Mouse (Mus musculus): ENCODE data around the gene Gm49711. TPM values are rescaled to one million over a fixed set of nuclear protein-coding genes. Genes with fewer than 3 reads are reported as not detected.
A peak's percentile ranks its signal among the peaks of the same experiment; 100 is the strongest.

Gene Gm49711
- polyA plus RNA-seq, 1 experiment from 2014 or later = 0.29 TPM

- Histone ChIP-seq H3K27ac (no peak overlapping the region), H3K27me3 (no peaks in the 10 kb centered on the region), H3K4me1 (peaks cover 23% of the 10 kb centered on the region), H3K9ac (no peak overlapping the region), H3K36me3 (peaks cover 8% of the 10 kb centered on the region; the same call in 1 of the 2 replicates), H3K4me2 (no peak overlapping the region), H3K4me3 (replicated peaks) (no peak overlapping the region), H3K9me3 (replicated peaks) (no peaks in the 10 kb centered on the region)
- 76% methylated on average over 3 of the region's 3 CpGs for WGBS
- no peak for ATAC-seq (replicated peaks; ENCODE audit: low FRiP score)
These were observed 47.5 kb downstream of the Gm49711 start for GRCm38 (mm10) chr16:92105631-92106030.

- Histone ChIP-seq H3K9me3 (replicated peaks) (no peaks in the 10 kb centered on the region), H3K4me2 (no peak overlapping the region), H3K36me3 (peaks cover 13% of the 10 kb centered on the region), H3K9ac (no peak overlapping the region), H3K27me3 (no peaks in the 10 kb centered on the region), H3K27ac (no peak overlapping the region), H3K4me1 (peaks cover 20% of the 10 kb centered on the region), H3K4me3 (replicated peaks) (no peak overlapping the region)
- WGBS = 89% methylated on average over 5 of the region's 5 CpGs
- ATAC-seq (replicated peaks; ENCODE audit: low FRiP score) = no peak
These were observed 49.2 kb downstream of the Gm49711 start for GRCm38 (mm10) chr16:92107346-92107745.

GRCm38 (mm10) chr16:92114706-92115241 is 56.7 kb downstream of the Gm49711 start:
- no peak overlapping the region for H3K27ac ChIP-seq
- H3K9me3 ChIP-seq (replicated peaks) = no peaks in the 10 kb centered on the region
- ATAC-seq (replicated peaks; ENCODE audit: low FRiP score) = no peak
- WGBS = 78% methylated on average over 5 of the region's 5 CpGs
- H3K4me3 ChIP-seq (replicated peaks) = no peak overlapping the region
- H3K4me2 ChIP-seq = no peak overlapping the region
- H3K36me3 ChIP-seq = peaks cover 24% of the 10 kb centered on the region
- H3K4me1 ChIP-seq = peaks cover 30% of the 10 kb centered on the region
- H3K9ac ChIP-seq = no peak overlapping the region
- H3K27me3 ChIP-seq = no peaks in the 10 kb centered on the region

DNA sequence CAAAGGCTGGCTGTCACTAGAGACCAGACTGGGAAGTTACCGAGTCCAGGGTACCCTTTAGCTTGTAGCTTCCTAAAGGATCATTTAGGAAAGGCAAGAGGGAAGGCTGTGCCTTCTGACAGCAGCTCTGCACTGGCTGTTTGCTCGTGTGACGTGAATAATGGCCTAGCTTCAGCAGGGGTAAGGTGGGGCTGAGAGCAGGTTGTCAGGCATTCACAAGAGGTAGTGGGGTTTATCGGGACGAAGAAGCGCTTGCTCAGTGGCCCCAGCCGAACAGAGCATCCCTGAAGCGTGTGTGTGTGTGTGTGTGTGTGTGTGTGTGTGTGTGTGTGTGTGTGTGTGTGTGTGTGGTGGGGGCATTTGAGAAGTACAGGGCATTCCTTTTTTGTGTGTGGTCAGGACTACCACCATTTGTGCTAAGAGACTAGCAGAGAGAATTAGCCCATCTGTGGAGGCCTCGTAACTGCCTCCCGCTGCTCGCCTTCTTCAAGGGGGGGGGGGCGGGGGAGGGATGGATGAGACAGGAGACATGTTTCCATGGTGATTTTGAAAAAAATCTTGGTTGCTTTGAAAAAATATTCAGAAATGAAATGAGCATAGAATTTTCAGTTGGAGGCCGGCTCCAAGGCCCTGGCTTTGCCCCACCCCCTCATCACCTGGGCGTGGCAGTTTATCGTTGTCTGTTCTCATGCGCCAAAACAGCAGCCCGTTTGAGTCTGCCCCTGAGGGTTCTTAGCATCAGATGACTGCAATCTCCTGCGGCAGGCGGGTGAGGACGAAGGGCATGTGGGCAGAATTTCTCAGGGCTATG is 57.7 kb downstream of the Gm49711 start:
- 30% methylated on average over 19 of the region's 20 CpGs for WGBS
- Histone ChIP-seq H3K27me3 (no peaks in the 10 kb centered on the region), H3K9me3 (replicated peaks) (no peaks in the 10 kb centered on the region), H3K4me3 (replicated peaks) (0 out of 2 replicates have a peak overlapping the region, but pooled peaks have one; percentile 15), H3K4me2 (peak overlapping the region; percentile 37), H3K36me3 (peaks cover 24% of the 10 kb centered on the region), H3K4me1 (peaks cover 30% of the 10 kb centered on the region), H3K9ac (no peak overlapping the region), H3K27ac (no peak overlapping the region)
- no peak for ATAC-seq (replicated peaks; ENCODE audit: low FRiP score)

DNA sequence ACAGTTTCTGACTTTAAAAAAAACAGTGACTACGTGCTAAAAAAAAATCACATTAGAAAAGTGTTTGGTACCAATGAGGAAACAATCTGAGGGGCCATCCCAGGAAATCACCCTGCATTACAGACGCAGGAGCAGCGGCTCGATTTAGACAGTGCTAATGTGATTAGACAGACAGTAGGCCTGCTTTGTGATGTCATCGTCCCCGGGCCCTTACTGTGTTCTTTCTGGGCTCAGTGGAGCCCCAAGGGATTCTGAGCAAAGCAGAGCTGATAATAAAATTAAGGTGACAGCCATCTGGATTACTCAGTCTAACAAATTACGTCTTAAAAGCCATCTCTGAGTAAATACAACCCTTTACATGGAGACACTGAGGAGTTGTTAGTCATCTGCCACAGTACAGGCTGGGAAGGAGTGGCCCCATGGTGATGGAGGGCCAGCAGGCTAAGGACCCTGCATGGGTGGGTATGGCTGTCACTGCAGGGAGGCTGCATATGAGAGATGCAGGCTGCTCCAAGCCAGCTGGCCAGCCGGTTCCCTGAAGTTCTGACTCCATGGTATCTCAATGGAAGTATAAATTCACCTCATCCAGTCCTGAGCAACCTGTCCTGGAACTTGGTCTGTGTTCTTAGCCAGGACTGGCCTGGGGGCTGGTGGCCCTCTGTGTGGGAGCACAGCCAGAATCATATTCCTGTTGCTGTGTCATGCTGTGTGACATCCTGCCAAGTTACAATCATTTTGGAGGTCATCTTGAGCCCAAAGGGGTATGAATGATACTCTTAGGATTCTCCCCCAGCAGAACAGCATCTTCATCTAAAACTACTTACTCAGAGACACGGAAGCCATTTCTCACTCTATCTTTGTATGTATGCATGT is 59.5 kb downstream of the Gm49711 start:
- Histone ChIP-seq H3K9ac (no peak overlapping the region), H3K4me3 (replicated peaks) (no peak overlapping the region), H3K4me1 (peaks cover 30% of the 10 kb centered on the region), H3K4me2 (no peak overlapping the region), H3K9me3 (replicated peaks) (no peaks in the 10 kb centered on the region), H3K36me3 (peaks cover 12% of the 10 kb centered on the region), H3K27me3 (no peaks in the 10 kb centered on the region), H3K27ac (no peak overlapping the region)
- ATAC-seq (replicated peaks; ENCODE audit: low FRiP score) = no peak
- 71% methylated on average over 9 of the region's 9 CpGs for WGBS

GRCm38 (mm10) chr16:92119013-92119515 is 60.9 kb downstream of the Gm49711 start:
- no peaks in the 10 kb centered on the region for H3K9me3 ChIP-seq (replicated peaks)
- no peak for ATAC-seq (replicated peaks; ENCODE audit: low FRiP score)
- H3K9ac ChIP-seq = no peak overlapping the region
- no peak overlapping the region for H3K4me3 ChIP-seq (replicated peaks)
- WGBS = 55% methylated on average over 13 of the region's 13 CpGs
- H3K36me3 ChIP-seq = no peaks in the 10 kb centered on the region
- H3K27ac ChIP-seq = no peak overlapping the region
- peaks cover 30% of the 10 kb centered on the region for H3K4me1 ChIP-seq
- no peak overlapping the region for H3K4me2 ChIP-seq
- no peaks in the 10 kb centered on the region for H3K27me3 ChIP-seq

DNA sequence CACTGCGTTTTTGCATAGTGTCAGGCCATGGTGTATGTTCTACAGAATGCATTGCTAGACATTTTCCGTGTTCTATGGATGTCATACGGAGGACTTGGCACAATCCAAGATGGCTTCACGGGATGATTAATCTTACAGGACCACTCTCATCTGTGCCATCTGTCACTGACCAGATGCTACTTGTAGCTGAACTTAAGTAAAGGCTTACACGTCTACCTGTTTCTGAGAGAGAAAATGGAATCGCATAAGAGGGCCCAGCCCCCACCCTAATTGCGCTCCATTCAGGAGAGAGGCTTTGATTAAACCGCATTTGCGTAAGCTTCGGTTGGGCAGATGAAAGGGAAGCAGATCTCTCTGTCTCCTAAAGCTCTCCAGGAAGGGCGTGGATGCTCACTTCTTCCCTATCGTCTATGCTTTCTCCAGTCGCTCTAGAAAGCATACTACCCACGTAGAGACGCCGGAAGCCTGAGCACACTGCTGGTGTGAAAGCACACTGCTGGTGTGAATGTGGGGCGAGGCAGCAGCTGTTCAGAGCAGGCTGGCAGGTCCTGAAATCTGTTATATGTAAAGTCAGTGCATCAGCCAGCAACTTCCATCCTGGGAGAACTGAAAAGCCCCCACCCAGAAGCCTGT is 62.9 kb downstream of the Gm49711 start:
- Histone ChIP-seq H3K4me3 (replicated peaks) (no peak overlapping the region), H3K36me3 (no peaks in the 10 kb centered on the region), H3K4me1 (peaks cover 14% of the 10 kb centered on the region), H3K27me3 (no peaks in the 10 kb centered on the region), H3K9ac (no peak overlapping the region), H3K27ac (no peak overlapping the region), H3K9me3 (replicated peaks) (0 out of 2 replicates have a peak, but pooled peaks cover 2% of the 10 kb centered on the region), H3K4me2 (no peak overlapping the region)
- WGBS = 66% methylated on average over 17 of the region's 17 CpGs
- ATAC-seq (replicated peaks; ENCODE audit: low FRiP score) = no peak

DNA sequence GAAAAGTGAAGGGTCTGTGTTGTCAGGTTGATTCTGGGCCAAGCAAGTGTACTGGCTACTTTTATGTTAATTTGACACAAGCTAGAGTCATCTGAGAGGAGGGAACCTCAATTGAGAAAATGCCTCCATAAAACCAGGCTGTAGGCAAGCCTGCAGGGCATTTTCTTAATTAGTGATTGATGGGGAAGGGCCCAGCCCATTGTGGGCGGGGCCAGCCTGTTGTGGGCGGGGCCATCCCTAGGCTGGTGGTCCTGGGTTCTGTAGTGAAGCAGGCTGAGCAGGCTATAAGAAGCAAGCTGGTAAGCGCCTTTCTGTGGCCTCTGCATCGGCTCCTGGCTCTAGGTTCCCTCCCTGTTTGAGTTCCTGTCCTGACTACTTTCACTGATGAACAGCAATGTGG is 69.1 kb downstream of the Gm49711 start:
- H3K36me3 ChIP-seq = no peaks in the 10 kb centered on the region
- no peak overlapping the region for H3K4me3 ChIP-seq (replicated peaks)
- H3K27me3 ChIP-seq = no peaks in the 10 kb centered on the region
- H3K4me2 ChIP-seq = no peak overlapping the region
- no peak overlapping the region for H3K27ac ChIP-seq
- no peaks in the 10 kb centered on the region for H3K4me1 ChIP-seq
- no peak overlapping the region for H3K9ac ChIP-seq
- 43% methylated on average over 4 of the region's 4 CpGs for WGBS
- no peak for ATAC-seq (replicated peaks; ENCODE audit: low FRiP score)
- H3K9me3 ChIP-seq (replicated peaks) = 0 out of 2 replicates have a peak, but pooled peaks cover 2% of the 10 kb centered on the region

DNA sequence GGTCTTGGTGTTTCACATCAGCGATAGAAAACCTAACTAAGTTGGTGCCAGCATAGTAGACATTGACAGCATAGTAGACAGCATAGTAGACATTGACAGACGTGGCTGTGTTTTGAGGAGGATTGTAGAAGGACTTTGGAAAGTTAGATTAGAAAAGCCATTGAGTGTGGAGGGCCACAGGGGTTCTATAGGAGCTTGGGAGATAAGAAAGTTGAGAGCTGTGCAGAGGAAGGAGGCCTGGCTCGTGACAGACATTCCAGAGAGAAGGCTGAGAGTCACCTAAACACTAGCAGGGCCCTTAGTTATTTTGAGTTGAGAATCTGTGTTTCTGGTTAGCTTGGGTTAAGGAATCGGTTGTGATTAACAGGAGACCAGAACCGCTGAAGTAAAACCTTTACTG is 69.5 kb downstream of the Gm49711 start:
- WGBS = 91% methylated on average over 5 of the region's 5 CpGs
- Histone ChIP-seq H3K36me3 (no peaks in the 10 kb centered on the region), H3K9ac (no peak overlapping the region), H3K27ac (no peak overlapping the region), H3K4me2 (no peak overlapping the region), H3K4me3 (replicated peaks) (no peak overlapping the region), H3K9me3 (replicated peaks) (0 out of 2 replicates have a peak, but pooled peaks cover 2% of the 10 kb centered on the region), H3K4me1 (no peaks in the 10 kb centered on the region), H3K27me3 (no peaks in the 10 kb centered on the region)
- ATAC-seq (replicated peaks; ENCODE audit: low FRiP score) = no peak

DNA sequence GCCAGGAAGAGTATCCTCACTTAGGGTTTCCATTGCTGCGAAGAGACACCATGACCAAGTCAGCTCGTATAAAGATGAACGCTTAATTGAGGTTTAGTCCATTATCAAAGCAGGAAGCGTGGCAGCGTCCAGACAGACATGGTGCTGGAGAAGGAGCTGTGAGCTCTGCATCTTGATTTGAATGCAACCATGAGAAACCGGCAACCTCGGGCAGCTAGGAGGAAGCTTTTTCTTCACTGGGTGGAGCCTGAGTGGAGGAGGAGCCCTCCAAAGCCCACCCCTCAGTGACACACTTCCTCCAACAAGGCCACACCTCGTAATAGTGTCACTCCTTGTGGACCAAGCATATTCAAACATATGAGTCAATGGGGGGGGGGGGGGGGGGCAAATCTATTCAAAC is 71.7 kb downstream of the Gm49711 start:
- H3K27me3 ChIP-seq = no peaks in the 10 kb centered on the region
- no peaks in the 10 kb centered on the region for H3K36me3 ChIP-seq
- H3K9ac ChIP-seq = no peak overlapping the region
- no peak overlapping the region for H3K4me3 ChIP-seq (replicated peaks)
- H3K4me1 ChIP-seq = no peaks in the 10 kb centered on the region
- WGBS = 91% methylated on average over 8 of the region's 8 CpGs
- 0 out of 2 replicates have a peak, but pooled peaks cover 2% of the 10 kb centered on the region for H3K9me3 ChIP-seq (replicated peaks)
- no peak for ATAC-seq (replicated peaks; ENCODE audit: low FRiP score)
- H3K27ac ChIP-seq = no peak overlapping the region
- no peak overlapping the region for H3K4me2 ChIP-seq

- WGBS = 82% methylated on average over 4 of the region's 4 CpGs
- no peak overlapping the region for H3K4me2 ChIP-seq
These were observed 74.4 kb downstream of the Gm49711 start for GRCm38 (mm10) chr16:92132511-92132910.

More at GRCm38 (mm10) chr16:92132511-92132910, 74.4 kb downstream of the Gm49711 start:
- no peaks in the 10 kb centered on the region for H3K9me3 ChIP-seq (replicated peaks)
- no peaks in the 10 kb centered on the region for H3K4me1 ChIP-seq
- no peak overlapping the region for H3K9ac ChIP-seq
- H3K4me3 ChIP-seq (replicated peaks) = no peak overlapping the region
- ATAC-seq (replicated peaks; ENCODE audit: low FRiP score) = no peak
- no peak overlapping the region for H3K27ac ChIP-seq
- H3K27me3 ChIP-seq = no peaks in the 10 kb centered on the region
- H3K36me3 ChIP-seq = no peaks in the 10 kb centered on the region
